Mouse (Mus musculus) thymus, postnatal 10 days (tissue): Measurements from ENCODE around the gene Polr2l.

Source experiments
- DNase-seq, 2 experiments: peaks; one replicate each; pipeline ENCODE4 v3.0.0; 2021; ENCODE audit warnings: low spot score in 2 of 2

The Polr2l gene

DNA sequence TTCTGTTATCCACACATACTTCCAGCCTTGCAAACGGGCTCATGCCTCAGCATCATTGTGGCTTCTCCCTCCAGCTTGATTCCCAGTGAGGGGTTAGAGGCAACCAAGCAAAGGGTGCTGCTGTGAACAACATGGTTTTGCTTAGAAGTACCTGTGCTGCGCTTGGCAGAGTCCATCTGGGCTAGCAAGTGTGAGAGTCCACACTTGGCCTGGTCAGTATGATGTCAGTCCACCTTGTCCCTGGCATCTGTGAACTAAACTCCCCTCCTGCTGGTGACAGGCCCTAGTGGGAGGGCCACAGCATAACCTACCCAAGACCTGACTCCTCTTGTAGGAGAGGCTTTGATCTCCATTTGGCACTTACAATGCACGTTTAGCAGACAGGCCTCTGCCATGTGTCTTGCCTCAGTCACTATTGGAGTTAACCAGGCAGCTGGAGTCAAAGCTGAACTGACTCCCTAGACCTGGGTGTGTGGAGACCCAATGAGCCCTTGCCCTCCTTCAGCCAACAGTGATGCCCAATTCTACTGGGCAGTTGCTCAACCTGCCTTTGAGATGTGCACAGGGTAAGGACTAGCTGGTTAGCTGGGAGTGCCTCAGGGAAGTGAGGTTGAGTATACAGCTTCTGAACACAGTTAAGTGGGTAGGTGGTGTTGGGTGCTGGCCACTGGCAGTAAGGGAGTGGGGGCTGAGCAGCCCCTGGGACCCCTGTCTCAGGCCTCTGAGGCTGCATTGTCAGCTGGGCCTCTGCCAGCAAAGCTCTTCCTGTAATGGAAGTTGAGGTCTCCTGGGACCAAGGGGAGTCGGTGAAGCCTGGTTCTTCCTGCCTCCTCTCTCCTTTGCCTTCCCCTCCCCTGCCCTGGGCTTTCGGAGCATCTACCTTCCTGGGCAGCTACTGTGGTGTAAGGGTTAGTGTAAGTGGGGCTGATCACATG, 9.5 kb upstream of the Polr2l start:
- DNase-seq, result no peak

DNA sequence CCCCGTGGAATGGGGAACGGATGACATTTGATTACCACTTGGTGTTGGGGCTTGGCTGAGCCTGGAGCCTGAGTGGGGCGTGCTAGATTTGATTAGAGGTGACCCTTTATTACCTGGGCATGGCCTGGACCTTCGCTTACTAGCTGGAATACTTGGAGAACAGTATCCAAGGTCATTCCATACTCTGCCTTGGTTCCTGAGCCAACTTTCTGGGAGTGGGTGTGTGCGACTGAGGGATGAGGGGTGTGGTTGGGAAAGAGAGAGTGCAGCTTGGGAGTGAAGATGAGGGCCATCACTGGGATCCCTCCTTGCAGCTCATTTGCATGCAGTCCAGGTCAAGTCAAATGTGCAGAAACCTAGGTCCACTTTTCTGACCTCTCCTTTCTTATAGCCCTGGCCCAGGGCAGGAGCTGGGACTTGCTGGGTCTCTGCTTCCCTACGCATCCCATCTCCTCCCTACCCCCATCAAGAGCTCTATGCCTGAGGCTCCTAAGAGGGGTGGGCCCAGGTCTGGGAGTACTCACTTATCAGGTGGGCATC, 8.3 kb upstream of the Polr2l start:
- no peak for DNase-seq

DNA sequence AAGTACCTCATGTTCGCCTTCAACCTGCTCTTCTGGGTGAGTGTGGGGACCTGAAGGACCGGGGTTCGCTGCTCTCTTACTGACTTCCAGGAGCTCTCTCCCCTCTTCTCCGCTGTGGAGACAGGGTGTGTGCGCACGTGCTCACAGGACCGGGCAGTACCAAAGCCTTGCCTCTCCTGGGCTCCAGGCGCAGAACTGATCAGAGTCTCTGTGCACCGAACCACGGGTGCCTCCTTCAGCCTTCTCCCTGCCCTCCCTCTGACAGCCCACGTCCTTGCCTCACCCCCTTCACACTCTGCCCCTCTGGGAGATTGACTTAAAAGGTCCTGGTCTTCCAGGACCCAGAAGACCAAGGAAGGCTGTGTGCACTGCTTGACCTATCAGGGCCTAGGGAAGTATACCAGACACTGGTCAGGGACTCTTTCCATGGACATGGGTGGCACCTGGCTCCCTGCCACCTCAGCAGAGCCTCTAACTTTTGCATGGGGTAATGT, 7.6 kb upstream of the Polr2l start:
- no peak for DNase-seq

DNA sequence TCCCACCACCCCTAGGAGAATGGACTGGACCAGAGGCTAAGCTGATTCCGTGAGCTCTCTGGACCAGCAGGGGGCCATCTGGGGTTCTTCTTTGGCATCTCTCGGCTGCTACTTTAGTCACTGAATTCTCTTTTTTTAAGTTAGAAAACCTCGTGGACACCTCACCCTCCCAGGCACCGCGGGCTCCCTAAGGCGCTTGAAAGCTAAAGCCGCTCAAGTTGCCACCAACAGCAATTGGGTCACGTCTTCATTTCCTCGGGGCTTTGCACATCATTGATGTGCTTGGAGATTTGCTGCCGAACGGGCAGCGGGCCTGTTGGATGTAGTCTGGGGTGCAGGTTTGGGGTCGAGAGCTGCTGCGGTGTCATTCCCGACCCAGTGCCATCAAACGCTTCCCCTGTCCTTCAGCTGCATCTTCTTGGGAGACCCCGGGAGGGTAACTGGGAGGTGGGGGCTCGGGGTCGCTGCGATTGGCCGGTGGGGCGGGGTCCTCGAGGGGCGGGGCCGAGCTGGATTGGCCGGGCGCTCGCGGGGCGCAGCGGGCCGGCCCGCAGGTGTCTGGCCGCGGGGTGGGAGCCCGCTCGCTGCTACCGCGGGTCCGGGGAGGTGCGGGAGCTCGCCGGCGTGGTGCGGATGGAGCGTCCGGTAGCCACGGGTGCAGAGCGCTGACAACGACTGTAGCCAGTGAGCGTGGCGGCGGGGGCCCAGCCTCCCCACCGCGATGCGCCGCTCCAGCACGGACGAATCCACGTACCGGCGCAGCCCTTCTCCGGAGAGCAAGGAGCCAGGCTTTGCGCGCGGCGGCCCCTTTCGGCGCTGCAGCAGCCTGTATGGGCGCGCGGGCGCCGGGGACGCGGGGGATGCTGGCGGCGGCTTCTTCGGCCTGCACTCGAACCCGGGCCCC, 6.8 kb upstream of the Polr2l start:
- DNase-seq, result no peak

DNA sequence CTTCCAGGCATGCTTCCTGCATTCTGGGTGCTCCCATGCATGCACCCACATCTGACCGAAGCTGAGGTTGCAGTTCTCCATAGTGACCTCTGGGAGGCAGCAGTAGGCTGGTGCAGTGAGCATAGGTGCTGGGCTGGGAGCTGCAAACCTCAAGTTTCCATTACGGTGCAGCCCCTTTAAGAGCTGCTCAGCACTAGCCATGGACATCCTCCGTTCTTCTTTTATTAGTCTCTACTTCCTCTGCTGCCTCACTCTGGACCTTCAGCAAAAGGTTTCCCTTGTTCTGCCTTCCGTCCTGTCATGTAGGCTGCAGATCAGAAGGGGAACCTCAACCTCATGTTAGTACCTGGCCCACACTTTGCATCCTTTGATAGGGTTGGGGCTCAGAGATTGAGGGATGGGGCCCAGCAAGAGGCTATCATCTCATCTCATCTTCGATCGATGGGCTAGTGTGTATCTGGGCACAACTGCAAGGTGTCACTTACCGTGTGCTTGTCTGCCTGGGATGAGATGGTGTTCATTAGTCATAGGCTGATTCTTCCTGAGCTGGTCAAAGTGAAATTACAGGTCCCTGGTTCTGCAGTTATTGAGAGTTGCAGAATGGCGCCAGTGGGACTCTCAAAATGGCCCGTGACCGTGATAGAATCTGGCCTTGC, 6.0 kb upstream of the Polr2l start:
- DNase-seq, result peak; percentile 50 to 77

DNA sequence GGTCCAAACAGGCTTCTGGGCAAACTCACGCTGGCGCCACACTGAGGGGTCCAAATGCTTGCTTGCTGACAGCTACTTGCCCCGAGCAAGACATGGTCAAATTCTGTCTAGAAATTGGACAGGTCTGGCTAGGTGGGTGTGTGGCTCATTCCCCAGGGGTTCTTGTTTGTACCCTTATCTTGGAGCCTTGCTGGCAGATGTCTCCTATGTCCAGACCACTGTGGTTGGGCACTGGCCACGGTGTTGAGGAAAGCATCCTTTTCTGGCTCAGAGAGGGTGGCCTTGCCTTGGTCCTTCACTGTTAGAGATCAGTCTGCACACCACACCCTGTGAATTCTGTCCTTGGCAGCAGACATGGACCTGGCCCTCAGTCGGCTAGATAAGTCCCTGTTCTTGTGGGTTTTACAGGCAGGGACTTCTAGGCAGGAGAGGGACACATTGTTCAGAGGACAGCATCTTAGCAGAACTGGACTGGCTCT, 3.4 kb upstream of the Polr2l start:
- DNase-seq, result no peak

DNA sequence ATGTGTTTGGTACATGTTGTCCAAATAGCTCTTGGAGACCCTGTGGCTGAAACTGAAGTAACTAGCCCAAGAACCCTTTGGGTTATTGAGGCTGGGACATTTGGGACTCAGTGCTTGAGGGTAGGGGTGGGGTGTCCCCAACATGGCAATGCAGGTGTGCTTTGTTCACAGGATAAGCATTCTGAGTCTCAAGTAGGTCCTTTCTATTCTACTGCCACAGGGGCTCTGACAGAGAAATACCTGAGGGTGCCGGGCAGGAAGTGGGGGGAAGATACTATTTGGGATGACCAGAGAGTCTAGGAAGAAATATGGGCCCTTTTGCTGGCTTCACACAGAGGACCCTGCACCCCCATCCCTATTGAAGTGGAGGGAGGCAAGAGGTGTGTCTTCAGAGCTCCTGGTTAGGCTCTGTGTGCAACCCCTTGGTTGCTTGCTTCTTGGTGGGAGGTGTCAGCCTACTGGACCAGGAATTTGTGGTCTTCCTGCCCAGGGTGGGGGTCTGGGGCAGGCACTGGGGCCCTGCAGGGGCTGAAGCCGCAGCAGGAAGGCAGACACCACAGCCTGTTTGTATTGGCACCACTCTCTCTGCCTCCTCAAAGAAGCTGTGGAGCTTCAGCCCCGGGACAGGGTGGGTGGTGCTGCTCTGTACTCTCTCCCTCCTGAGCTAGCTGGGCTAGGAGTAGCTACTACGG, 2.8 kb upstream of the Polr2l start:
- DNase-seq, result no peak

DNA sequence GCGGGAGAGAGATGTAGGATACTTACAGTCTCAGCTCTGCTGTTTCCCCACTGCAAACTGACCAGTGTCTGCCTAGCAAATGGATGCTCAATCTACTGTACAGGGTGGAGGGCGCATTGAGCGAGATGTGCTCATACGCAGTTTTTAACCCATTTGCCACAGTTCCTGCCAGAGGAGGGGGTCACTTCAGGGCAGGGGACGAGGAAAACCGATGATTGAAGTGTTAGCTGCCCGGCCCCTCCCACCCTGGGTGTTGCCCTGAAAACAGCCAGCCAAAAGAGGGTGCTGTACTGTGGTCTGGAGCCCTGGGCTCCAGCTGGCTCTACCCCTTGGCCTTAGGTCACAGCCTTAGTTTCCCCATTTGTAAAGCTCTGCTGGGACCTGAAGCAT, 2.0 kb upstream of the Polr2l start:
- no peak for DNase-seq

DNA sequence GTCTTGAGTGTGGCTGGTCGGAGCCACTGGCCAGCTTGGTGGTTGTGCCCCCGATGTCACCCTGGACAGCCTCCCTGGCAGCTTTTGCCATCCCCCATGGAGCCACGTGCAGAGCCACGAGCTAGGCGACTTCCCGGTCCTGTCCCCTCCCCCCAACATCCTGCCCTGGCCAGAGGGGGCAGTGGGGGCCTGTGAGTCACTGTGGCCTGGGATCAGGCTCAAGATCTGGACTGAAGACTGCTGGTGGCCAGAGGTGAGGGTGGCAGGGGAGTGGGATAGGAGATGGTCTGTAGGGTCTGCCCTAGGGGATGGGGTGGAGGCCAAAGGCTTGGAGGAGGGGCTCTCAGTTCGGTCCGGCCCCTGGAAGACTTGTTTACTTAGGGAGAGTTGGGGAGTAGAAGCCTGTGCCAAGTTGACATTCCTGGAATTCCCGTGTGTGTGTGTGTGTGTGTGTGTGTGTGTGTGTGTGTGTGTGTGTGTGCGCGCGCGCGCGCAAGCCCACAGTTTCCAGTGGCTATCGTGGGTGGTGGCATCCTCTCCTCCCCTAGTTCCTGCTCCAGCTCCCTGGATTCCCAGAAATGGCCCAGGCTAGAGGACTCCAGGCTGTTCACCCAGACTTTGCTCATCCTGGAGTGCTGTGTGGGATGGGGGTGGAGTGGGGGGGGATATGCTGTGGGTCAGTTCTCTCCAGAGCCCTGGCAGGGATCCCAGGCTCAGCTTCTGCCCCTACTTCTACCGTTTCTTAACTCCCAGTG, 1.5 kb upstream of the Polr2l start:
- no peak for DNase-seq

DNA sequence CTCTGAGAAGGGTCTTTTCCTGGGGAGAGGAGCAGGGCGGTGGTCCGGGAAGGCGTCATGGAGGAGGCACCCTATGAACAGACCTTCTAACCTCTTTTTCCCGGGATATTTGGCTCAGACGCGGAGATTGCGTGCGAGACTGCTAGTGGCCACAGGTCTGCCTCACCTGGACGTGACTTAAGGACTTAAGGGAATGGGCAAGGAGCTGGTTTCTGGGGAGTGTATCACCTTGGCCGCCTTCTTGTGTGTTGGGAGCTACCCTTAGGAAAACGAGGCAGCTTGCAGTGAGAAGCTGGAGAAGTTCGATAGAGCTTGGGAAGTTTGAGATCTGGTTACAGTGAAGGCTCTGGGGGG, 850 bp upstream of the Polr2l start:
- DNase-seq, result no peak

DNA sequence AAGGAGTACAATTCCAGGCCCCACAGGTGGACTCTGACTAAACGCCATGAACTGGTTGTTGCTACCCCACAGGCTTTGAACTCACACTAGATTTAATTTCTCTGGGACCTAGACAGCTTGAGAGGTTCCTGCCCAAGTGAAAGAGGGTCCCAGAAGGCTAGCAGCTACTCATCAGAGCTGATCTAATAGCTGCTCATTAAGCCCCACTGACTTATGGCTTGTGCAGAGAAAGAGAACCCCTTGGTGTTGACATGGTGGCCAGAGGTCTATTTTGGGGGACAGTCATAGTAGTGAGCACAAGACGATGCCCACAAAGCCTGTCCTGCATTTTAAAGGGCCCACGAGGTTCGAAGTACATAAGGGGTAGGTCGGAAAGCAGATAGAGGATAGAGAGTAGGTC, 772 bp downstream of the Polr2l start:
- no peak for DNase-seq

DNA sequence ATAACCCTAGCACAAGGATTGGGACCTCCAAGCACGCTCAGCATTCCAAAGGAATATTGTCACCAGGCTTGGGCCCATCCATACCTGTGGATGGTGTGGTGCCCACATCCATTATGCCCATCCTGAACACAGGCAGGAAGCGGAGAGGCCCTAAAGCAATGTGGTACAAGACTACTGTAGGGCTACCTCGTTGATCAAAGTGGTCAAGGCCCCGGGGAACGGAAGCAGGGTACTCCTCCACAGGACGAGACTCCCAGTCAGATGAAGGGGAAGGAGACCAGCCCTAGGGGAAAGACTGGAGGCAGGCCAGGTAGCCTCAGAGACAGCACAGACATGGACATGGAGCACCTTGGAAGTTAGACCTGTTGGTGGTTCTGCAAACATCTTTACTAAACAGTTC, 2.2 kb downstream of the Polr2l start:
- DNase-seq, result no peak

DNA sequence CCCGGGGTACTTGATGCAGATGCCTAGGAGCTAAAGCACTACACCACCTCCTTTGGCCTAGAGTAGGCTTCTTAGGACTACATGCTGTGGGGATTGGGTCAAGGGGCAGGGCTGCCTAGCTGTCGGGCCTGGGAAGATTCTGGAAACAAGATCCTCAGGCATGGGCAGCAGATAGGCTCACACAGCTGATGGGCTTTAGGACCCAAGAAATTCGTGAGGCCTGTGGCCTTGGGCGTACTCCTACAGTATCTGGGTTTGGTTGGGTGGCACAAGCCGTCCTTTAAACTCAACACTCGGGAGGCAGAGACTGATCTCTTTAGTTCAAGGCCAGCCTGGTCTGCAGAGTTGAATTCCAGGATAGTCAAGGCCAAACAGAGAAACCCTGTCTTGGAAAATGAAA, 2.7 kb downstream of the Polr2l start:
- DNase-seq, result no peak

DNA sequence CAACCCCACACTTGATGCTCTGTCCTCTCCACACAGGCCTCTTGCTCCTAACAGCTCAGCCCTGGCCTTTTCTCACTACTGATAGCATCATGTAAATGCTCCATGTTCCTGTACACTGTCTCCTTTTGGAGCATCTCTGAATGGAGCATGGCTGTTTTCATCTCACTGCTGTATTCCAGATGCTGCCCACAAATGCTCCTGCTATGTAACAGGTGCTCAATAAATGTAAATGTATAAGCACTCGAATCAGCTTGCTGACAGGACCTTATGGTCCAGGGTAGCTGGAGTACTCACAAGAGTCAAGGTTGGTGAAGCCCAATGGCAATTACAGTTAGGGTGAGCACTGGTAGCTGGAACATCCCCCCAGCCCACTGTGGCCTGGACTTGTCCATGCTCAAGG, 3.7 kb downstream of the Polr2l start:
- no peak for DNase-seq

DNA sequence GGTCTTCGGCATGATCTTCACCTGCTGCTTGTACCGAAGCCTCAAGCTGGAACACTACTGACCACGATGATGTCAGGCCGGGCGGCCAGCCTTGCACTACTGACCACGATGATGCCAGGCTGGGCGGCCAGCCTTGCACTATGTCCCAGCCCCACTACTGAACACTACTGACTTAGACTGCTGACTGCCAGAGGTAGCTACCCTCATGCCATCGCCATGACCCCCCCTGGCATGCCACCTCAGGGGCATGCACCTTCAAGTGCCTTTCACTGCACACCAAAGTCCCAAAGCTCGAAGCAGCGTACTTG, 4.3 kb downstream of the Polr2l start:
- DNase-seq, result no peak

DNA sequence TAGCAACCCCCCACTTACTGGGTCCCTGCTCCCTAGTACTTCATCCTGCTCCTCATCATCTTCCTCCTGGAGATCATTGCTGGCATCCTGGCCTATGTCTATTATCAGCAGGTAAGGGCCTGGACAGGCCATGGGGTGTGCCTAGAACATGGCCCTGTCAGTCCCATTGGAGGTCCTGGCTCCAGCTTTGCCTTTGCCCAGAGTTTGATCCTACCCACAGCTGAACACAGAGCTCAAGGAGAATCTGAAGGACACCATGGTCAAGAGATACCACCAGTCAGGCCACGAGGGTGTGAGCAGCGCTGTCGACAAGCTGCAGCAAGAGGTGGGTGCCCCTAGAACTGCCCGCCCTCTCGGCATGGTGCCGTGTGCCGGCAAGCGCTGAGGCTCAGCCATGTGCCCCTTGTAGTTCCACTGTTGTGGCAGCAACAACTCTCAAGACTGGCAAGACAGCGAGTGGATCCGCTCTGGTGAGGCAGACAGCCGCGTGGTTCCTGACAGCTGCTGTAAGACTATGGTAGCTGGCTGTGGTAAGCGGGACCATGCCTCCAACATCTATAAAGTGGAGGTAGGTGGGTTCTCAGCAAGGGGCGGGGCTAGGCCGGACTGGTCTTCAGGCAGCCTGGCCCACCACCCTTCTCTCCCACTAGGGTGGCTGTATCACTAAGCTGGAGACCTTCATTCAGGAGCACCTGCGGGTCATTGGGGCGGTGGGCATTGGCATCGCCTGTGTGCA, 4.9 kb downstream of the Polr2l start:
- no peak for DNase-seq

DNA sequence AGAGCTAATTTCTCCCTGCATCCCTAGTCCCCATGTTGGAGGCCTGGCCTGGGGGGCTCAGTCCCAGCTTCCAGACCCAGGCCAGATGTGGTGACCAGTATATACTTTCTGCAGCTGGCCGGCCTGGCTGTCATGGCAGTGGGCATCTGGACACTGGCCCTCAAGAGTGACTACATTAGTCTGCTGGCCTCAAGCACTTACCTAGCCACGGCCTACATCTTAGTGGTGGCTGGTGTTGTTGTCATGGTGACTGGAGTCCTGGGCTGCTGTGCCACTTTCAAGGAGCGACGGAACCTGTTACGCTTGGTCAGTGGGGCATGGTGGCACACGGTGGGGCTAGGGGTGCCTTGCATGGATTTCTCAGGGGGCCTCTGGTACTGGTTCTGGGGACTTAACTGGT, 5.6 kb downstream of the Polr2l start:
- no peak for DNase-seq

DNA sequence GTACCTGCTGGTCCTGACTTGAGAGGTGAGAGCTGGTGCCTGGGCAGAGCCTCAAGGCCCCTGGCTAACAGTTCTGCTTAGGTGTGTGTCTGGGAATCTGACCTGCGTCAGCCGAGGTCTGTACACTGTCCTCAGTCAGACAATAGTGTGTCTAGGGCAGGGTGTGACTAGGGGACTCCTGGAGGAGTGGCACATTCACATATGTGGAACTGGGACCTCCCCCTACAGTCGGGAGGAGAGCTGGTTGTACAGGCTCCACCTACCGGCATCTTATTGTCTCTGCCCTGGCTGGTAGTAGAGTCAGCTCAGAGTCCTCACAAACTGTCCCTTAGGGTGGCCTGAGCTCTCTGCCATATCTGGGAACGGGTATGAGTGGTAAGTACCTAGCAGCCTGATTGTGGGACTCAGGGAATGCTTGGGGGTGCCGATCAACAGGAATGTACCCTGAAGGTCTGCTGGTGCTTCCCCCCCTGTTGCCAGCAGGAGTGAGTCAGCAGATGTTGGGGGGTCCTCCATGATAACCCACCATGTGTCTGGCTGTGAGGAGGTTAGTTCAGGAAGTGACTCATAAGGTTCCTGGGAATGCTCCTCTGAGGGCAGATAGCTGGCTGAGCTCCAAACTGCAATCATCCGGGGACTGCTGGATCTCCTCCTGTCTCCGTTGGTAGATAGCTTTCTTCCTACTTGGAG, 6.3 kb downstream of the Polr2l start:
- DNase-seq, result peak; percentile 42 to 57

DNA sequence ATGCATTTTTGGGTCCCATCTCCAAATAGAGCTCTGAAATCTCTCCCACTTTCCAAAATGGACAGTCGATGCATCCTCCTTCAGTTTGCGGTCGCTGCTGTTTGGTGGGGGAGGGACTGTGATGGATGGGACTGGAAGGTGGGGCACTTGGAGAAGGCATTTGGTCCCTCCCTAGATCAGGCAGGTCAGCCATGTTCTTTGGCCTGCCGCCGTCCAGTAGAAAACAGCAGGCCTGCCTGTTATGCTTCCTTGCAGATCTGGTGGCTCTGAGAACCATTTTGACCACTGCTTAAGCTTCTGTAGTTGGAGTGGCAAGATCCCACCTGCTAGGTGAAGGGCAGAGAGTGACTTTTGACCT, 6.8 kb downstream of the Polr2l start:
- DNase-seq, result no peak
